ENCODE assay signal across 19 mouse cellular contexts in genomic region chr14:34348301-34348700, GRCm38 (mm10). TPM values are rescaled to one million over a fixed set of nuclear protein-coding genes. Genes with fewer than 3 reads are reported as not detected.
"Had no signal": no experiment of that assay in that cellular context is flagged by ENCODE, and none has a peak within 500 bp of the region (broad histone marks: within the 10 kb centered on the region; RNA-seq: fewer than 3 reads in every experiment).

No protein-coding gene starts in this region.

- H3K9me3 ChIP-seq: limb, embryonic 12.5 days; limb, embryonic 15.5 days had no signal

- H3K27me3 ChIP-seq: limb, embryonic 12.5 days; limb, embryonic 15.5 days had no signal

- H3K27ac ChIP-seq: kidney, postnatal 0 days; limb, embryonic 12.5 days; limb, embryonic 15.5 days had no signal

- H3K4me1 ChIP-seq: limb, embryonic 12.5 days had no signal

- H3K4me2 ChIP-seq: limb, embryonic 12.5 days; limb, embryonic 15.5 days; midbrain, embryonic 11.5 days had no signal

- DNase-seq: kidney, adult 18-20 months; left cerebral cortex, postnatal 4 days; lung, postnatal 14 days; midbrain, embryonic 14.5 days; thymus, adult 18-20 months; thymus, postnatal 36 days had no signal

- H3K9ac ChIP-seq: limb, embryonic 12.5 days; limb, embryonic 15.5 days had no signal

- H3K4me3 ChIP-seq: limb, embryonic 12.5 days; limb, embryonic 15.5 days had no signal

RNA-seq across cellular contexts. Expression of gene Fam25c, which starts 6.9 kb away (rescaled TPM):
- polyA plus RNA-seq: intestine, embryonic 16.5 days; kidney, embryonic 14.5 days; limb, embryonic 12.5 days; lung, embryonic 16.5 days; midbrain, embryonic 11.5 days; midbrain, embryonic 14.5 days; midbrain, postnatal 0 days; neural tube, embryonic 11.5 days; neural tube, embryonic 14.5 days; small intestine, adult 2 months; spleen, adult 2 months; testis, adult 2 months had no signal
